Mouse (Mus musculus): Measurements from ENCODE around the gene Supt5. TPM values are rescaled to one million over a fixed set of nuclear protein-coding genes. Genes with fewer than 3 reads are reported as not detected.

The Supt5 gene
- 100 to 1,000 TPM; 111 to 138 TPM for polyA plus RNA-seq (2017; shearing (Covaris generic))

DNA sequence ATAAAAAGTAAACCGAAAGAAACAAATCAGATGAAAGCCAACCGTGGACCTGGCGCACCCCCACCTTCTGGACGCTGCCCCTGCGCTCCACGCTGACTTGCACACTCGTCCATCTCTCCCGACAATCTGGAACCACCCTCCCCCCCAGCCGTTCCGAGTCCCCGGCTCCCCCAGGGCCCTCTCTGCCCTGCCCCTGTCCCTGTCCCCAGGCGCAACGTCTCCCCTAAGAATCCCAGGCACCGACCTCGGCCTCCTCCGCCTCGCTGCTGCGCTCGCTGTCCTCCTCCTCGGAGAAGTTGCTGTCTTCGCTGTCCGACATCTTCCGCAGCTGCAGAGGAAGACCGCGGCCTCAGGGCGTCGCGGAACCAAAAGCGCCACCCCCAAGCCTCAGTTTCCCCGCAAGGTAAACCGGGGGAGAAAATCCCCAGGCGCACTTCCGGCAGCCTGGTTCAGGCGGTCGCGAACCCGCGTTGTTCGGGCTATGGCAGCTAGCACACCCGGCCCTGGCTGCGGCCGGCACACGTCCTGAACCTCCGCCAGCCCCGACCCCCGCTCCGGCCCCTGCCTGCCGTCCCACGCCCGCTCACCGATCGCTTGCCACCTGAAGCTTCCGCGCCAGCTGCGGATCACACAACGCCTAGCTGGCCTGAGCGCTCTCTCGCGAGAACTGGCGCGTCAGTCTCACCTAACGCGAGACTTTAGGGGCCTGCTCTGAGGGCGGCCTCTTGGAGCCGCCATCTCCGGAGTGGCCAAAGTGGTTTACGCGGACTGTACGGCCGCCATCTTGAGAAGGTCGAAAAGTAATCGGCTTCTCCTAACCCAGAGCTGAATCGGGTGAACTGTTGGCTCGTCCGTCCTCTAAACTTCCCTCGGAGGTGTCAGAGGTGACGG lies at the start of gene Supt5:
Gene Supt5 (minus strand): TSS at position 639 of the 891 bp plus-strand sequence.

DNA sequence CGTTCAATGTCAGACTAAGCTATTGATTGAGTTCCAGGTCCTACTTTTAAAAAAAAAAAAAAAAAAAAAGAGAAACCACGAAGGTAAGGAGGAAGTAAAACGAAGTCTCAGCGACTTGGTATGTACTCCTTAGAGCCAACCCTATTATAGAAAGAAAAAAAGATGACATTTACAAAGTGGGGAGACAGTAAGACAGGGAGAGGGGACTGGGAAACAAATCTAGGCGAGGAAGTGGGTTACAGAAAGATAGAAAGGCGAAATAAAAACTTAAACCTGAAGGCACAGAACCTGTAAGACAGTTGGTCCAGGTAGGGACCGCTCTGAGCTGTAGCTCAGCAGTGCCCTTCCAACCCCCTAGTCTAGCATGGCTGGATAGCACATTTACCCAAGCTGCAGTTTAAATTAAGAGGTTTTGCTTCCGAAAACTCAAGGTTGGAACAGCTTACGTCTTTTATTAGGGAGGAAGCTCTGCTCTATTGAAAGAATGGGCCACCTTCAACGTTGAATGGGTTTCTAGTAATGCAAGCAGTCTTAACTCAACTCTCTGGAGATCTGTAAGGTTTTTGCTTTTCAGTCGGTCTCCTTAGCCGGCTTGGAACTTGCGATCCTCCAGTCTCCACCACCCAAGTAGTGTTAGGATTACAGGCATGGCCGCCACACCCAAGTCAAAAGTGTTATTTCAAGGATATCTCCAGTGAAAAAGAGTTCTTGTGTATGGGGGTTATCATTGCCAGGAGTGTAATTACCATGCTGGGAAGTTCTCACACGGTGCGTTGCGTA lies 41.9 kb upstream of the Supt5 start, which contains the start of gene Zfp36:
Gene Zfp36 (minus strand): TSS at position 17 of the 780 bp plus-strand sequence.

GRCm38 (mm10) chr7:28372251-28373108 lies 33.9 kb upstream of the Supt5 start, which contains the start of gene Plekhg2:
TSS of gene Plekhg2 (minus strand) at chr7:28372599.

DNA sequence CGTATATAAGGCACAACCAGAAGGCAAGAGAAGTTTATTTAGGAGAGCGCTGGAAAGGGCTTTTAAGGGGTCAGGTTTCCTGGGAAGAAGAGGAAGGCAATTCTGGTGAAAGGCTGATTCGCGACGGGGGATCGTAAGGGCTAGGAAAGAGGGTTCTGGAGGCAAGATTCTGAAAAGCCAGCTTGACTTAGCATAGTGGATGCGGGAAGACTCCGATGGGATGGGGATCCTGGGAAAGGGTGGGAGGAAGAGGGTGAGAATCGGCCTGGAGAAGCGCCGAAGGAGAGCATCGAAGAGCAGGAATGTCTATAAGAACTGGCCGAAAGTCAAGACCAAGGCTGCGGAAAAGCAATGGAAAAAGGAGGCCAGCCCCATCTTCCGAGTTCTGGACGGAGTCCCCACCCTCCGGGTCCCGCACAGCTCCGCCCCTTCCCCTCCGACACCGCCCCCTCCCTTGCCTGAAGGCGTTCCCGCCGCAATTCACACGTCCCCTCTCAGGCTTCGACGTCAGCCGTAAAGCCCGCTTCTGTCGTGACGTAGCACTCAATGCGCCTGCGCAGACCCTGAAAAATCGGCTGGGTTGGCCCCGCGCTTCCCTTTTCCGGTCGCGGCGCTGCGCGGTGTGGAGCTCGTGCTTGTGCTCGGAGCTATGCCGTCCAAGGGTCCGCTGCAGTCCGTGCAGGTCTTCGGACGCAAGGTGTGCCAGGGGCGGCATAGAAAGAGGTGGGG lies 11.8 kb upstream of the Supt5 start, which contains the start of gene Rps16:
Gene Rps16 (plus strand): TSS at position 498 of the 729 bp plus-strand sequence.

DNA sequence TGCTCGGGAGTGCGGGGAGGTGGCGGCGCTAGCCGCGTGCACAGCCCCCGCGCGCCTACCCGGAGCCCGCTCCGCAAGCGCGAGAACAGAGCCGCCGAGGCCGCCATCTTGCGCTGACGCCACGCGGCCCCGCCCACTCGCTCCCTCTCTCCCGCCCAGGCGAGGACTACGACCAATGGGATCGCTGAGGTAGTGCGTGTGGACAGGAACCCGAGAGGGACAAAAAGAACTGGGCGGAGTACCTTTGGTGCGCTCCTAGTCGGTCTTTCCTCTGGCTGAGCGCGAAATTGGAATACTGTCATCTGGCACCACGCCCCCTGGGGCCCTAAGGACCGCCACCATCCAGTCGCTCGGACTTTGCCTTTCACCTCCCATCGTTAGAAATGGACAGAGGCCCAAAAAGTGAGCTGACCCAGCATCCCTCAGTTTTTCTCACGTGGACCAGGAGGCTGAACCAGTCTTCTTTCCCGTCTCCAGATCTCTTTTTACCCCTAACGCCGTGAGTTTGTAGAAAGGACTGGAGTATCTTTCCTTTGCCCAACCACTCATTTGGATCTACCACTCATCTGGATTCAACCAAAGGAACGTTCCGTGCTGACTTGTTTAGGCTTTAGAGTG lies 26.5 kb downstream of the Supt5 start, which contains the start of gene Timm50:
Gene Timm50 (minus strand): TSS at position 147 of the 618 bp plus-strand sequence.

GRCm38 (mm10) chr7:28301616-28302433 lies 36.7 kb downstream of the Supt5 start, which contains the start of gene Dll3:
TSS of gene Dll3 (minus strand) at chr7:28302238.

GRCm38 (mm10) chr7:28290638-28291590 lies 47.6 kb downstream of the Supt5 start, which contains the start of gene Selenov:
TSS of gene Selenov (minus strand) at chr7:28291186.

DNA sequence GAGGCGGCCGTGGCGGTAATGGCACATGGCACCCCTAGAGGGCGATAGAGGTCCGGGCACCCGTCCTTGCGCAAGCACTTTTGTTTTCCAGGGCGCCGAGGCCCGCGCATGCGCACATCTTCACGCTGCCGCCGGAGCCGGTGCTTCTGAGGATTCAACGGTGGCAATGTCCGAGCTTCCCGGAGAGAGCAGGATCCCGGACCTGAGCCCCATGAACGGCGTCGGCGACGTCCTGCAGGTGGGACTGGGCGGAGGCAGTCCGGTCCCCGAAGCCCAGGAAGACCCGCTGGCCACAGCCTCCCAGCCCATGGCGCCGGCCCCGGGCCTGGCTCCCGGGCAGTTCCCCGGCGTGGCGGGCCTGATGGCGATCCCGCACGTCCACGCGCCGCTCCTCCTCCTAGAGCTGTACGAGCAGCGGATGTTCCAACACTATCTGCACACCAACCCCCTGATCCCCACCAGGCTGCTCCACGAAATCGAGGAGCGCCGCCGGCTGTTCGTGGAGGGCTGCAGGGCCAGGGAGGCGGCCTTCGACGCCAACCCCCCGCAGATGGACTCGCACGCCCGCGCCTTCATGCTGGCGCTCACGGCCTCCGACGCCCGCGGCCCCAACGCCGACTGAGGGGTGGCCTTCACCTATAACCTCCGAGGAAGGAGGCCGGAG lies 60.8 kb downstream of the Supt5 start, which contains the start of gene Eid2b:
Gene Eid2b (plus strand): TSS at position 125 of the 664 bp plus-strand sequence.

GRCm38 (mm10) chr7:28267129-28268041 lies 71.2 kb downstream of the Supt5 start, which contains the start of gene Eid2:
TSS of gene Eid2 (plus strand) at chr7:28267881.

Other genes starting within 250 kb of the Supt5 start
- under 1 TPM in 1 of 2 experiments, not detected in 1; 0.15 TPM for gene 9530053A07Rik, start 209.3 kb downstream of the Supt5 start, polyA plus RNA-seq (2017; shearing (Covaris generic))
- 100 to 1,000 TPM; 119 to 130 TPM for gene Fbl, start 169.0 kb downstream of the Supt5 start, polyA plus RNA-seq (2017; shearing (Covaris generic))
- 10 to 100 TPM in 1 of 2 experiments, 1 to 10 TPM in 1; 8.7 to 14.0 TPM for gene Dyrk1b, start 159.3 kb downstream of the Supt5 start, polyA plus RNA-seq (2017; shearing (Covaris generic))
- 10 to 100 TPM in 1 of 2 experiments, 1 to 10 TPM in 1; 9.0 to 10.8 TPM for gene Eid2, start 70.9 kb downstream of the Supt5 start, polyA plus RNA-seq (2017; shearing (Covaris generic))
- gene Eid2b, start 61.0 kb downstream of the Supt5 start, polyA plus RNA-seq (2017; shearing (Covaris generic)): 1 to 10 TPM; 4.8 to 6.4 TPM
- not detected for gene Selenov, start 47.6 kb downstream of the Supt5 start, polyA plus RNA-seq (2017; shearing (Covaris generic))
- gene Dll3, start 36.5 kb downstream of the Supt5 start, polyA plus RNA-seq (2017; shearing (Covaris generic)): not detected
- gene Timm50, start 26.7 kb downstream of the Supt5 start, polyA plus RNA-seq (2017; shearing (Covaris generic)): 10 to 100 TPM; 72.3 to 82.6 TPM
- gene Rps16, start 11.9 kb upstream of the Supt5 start, polyA plus RNA-seq (2017; shearing (Covaris generic)): 1,000 to 10,000 TPM in 1 of 2 experiments, 100 to 1,000 TPM in 1; 690 to 1,103 TPM
- gene Plekhg2, start 33.9 kb upstream of the Supt5 start, polyA plus RNA-seq (2017; shearing (Covaris generic)): 10 to 100 TPM; 68.1 to 75.7 TPM
- 100 to 1,000 TPM; 146 to 202 TPM for gene Zfp36, start 41.5 kb upstream of the Supt5 start, polyA plus RNA-seq (2017; shearing (Covaris generic))
- 10 to 100 TPM; 23.7 to 29.5 TPM for gene Med29, start 54.0 kb upstream of the Supt5 start, polyA plus RNA-seq (2017; shearing (Covaris generic))
- gene Paf1, start 54.2 kb upstream of the Supt5 start, polyA plus RNA-seq (2017; shearing (Covaris generic)): 100 to 1,000 TPM in 1 of 2 experiments, 10 to 100 TPM in 1; 88.9 to 102 TPM
- gene Gmfg, start 98.7 kb upstream of the Supt5 start, polyA plus RNA-seq (2017; shearing (Covaris generic)): 100 to 1,000 TPM; 631 to 791 TPM
- under 1 TPM; 0.79 to 0.81 TPM for gene Lrfn1, start 113.2 kb upstream of the Supt5 start, polyA plus RNA-seq (2017; shearing (Covaris generic))
- not detected for gene Ifnl2, start 171.7 kb upstream of the Supt5 start, polyA plus RNA-seq (2017; shearing (Covaris generic))
- not detected for gene Ifnl3, start 184.1 kb upstream of the Supt5 start, polyA plus RNA-seq (2017; shearing (Covaris generic))
- gene Sycn, start 202.1 kb upstream of the Supt5 start, polyA plus RNA-seq (2017; shearing (Covaris generic)): not detected
- under 1 TPM; 0.22 to 0.38 TPM for gene Nccrp1, start 208.5 kb upstream of the Supt5 start, polyA plus RNA-seq (2017; shearing (Covaris generic))

All from activated CD4-positive, CD25-positive, alpha-beta regulatory T cell (primary cell).